Mouse (Mus musculus) embryonic fibroblast, embryonic 13.5 days (primary cell): ENCODE measurements around the gene Epha5.

ENCODE experiments used
- CTCF ChIP-seq: IDR thresholded peaks from 2 replicates; pipeline ENCODE4 v1.5.1; 2011; ENCODE audit warnings: mild to moderate bottlenecking, control low read depth, low read length, moderate library complexity, borderline replicate concordance; ENCODE audit not compliant: insufficient read depth
- POLR2A ChIP-seq: IDR thresholded peaks from 2 replicates; pipeline ENCODE4 v1.6.1; 2011; ENCODE audit warnings: low read depth, mild to moderate bottlenecking, control low read depth, low read length, moderate library complexity

DNA sequence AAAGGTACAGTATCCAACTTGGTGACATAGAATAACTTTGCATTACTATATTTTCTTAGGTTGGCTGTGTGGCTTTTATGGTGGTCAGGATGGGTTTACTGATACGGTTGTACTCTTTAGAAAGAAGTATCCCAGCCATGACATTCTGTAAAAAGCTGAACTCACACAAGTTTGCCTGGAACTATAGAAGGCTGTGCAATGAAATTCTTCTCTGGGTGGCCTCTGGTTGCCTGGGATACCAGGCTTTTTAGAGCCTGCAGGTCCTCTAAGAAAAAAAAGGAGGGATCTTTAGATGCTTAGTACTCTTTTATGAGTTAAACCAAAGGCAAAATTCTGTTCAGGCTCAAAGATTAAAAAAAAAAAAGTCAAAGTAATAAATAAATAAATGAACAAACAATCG lies 208.6 kb downstream of the Epha5 start:
- TF ChIP-seq CTCF (no peak), POLR2A (no peak)
